In the genomic region with DNA sequence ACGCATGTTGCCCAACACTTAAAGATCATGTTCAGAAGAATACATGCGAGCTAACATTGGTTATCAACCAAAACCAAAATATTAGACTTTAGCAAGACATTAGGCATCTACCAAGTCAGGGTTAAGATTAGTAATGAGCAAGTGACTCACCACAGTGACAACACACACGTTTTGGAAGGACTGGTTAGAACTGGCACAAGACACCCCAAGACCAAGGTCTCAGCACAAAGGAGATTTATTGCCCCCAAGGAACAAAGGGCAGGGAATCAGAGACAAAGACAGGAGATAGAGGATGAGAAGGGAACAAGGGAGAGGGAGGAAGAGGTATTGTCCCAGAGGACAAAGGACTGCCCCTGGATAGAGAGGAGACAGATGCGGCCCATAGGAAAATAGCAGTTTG, we compare ENCODE assay signal across 15 mouse cellular contexts.
A peak's percentile ranks its signal among the peaks of the same experiment; 100 is the strongest.
DNase-seq lines count a peak whose midpoint lies in the region; TF ChIP-seq lines count a peak whose summit lies in the region.
"Had no signal": no experiment of that assay in that cellular context is flagged by ENCODE, and none has a peak within 500 bp of the region (broad histone marks: within the 10 kb centered on the region; RNA-seq: fewer than 3 reads in every experiment).

No protein-coding gene starts in this region.

- no peak for TF ChIP-seq POLR2A in testis, adult 2 months (IDR thresholded peaks at IDR 0.05; ENCODE audit: control insufficient read depth, low read depth, low read length)

- no peaks in the 10 kb centered on the region for H3K36me3 ChIP-seq in testis, adult 2 months (ENCODE audit: control insufficient read depth, insufficient read depth, low read length)
- H3K36me3 ChIP-seq: embryonic facial prominence, embryonic 12.5 days; forebrain, embryonic 12.5 days; heart, embryonic 12.5 days; hindbrain, embryonic 15.5 days had no signal

- DNase-seq in adrenal gland, adult 2 months = peak; percentile 77
- no peak for DNase-seq in adrenal gland, postnatal 4 days (ENCODE audit: low spot score in 2 of 2)
- DNase-seq in testis, postnatal 10 days (ENCODE audit: low spot score) = no peak
- DNase-seq in adrenal gland, postnatal 10 days = peak; percentile 34
- no peak for DNase-seq in frontal cortex, postnatal 10 days (ENCODE audit: low spot score in 2 of 2)
- DNase-seq in urinary bladder, postnatal 10 days (ENCODE audit: low spot score) = no peak
- DNase-seq: cerebellum, adult 11 months; cerebellum, adult 8-10 months; gastrocnemius, postnatal 14 days had no signal

- peak overlapping the region; percentile 49 for H3K4me3 ChIP-seq in testis, adult 2 months (ENCODE audit: control insufficient read depth, low read depth, low read length)
- H3K4me3 ChIP-seq: embryonic facial prominence, embryonic 12.5 days; forebrain, embryonic 12.5 days; heart, embryonic 12.5 days; hindbrain, embryonic 15.5 days had no signal

- H3K27ac ChIP-seq in testis, adult 2 months (ENCODE audit: control insufficient read depth, insufficient read depth, low read depth, low read length) = no peak overlapping the region
- H3K27ac ChIP-seq: embryonic facial prominence, embryonic 12.5 days; forebrain, embryonic 12.5 days; hindbrain, embryonic 15.5 days had no signal

- no peaks in the 10 kb centered on the region for H3K27me3 ChIP-seq in testis, adult 2 months (ENCODE audit: control insufficient read depth, insufficient read depth, low read length)
- H3K27me3 ChIP-seq: CH12.LX; embryonic facial prominence, embryonic 12.5 days; forebrain, embryonic 12.5 days; heart, embryonic 12.5 days; hindbrain, embryonic 15.5 days had no signal

- no peak for TF ChIP-seq CTCF in testis, adult 2 months (IDR thresholded peaks at IDR 0.05; ENCODE audit: control insufficient read depth, insufficient read depth, insufficient replicate concordance, low read depth, low read length)

- H3K4me1 ChIP-seq in testis, adult 2 months (ENCODE audit: control insufficient read depth, insufficient read depth, low read length) = no peaks in the 10 kb centered on the region; the same call in 1 of the 2 replicates
- H3K4me1 ChIP-seq: heart, embryonic 12.5 days; hindbrain, embryonic 15.5 days had no signal

Comparison
In these comparisons a context has a peak if more than half of its experiments do, and no peak if none do; other contexts are left out.
1. DNase-seq: peak in adrenal gland, adult 2 months (single experiment) and adrenal gland, postnatal 10 days (single experiment); none in adrenal gland, postnatal 4 days (0 of 2), testis, postnatal 10 days (single experiment), frontal cortex, postnatal 10 days (0 of 2) and urinary bladder, postnatal 10 days (single experiment).